Mouse (Mus musculus) E14TG2a.4 (cell line): ENCODE data around the gene Lrrc47.

Source experiments
- CTCF ChIP-seq: conservative IDR thresholded peaks from 2 replicates; pipeline ENCODE4 v1.5.1; 2014; ENCODE audit warnings: low read length
- NANOG ChIP-seq: IDR thresholded peaks from 2 replicates; pipeline ENCODE4 v1.6.1; 2014; ENCODE audit warnings: borderline replicate concordance, low read length, mixed read lengths
- POU5F1 ChIP-seq: IDR thresholded peaks from 2 replicates; pipeline ENCODE4 v1.6.1; 2014; ENCODE audit warnings: low read length, borderline replicate concordance

- TF ChIP-seq CTCF (no peak), NANOG (no peak), POU5F1 (no peak)
Observed at GRCm38 (mm10) chr4:154037123-154037522, 25.6 kb downstream of the Lrrc47 start.
